Mouse (Mus musculus) layer of hippocampus, postnatal 14 days (tissue): Measurements from ENCODE around the gene Actb. TPM values are rescaled to one million over a fixed set of nuclear protein-coding genes. Genes with fewer than 3 reads are reported as not detected.
A peak's percentile ranks its signal among the peaks of the same experiment; 100 is the strongest.

Experiments used
- DNase-seq, 2 experiments: peaks; one replicate each; pipeline ENCODE4 v3.0.0; 2021 to 2022; ENCODE audit warnings: low spot score in 2 of 2, mixed read lengths in 1 of 2
- total RNA-seq, 2 experiments: library from RNA; stranded (reverse); gene quantifications; 2 replicates each; pipeline ENCODE4 v1.2.3; 2021

The Actb gene
- total RNA-seq, 2 experiments from 2014 or later = 3,650 to 3,993 TPM

- no peak for DNase-seq
Observed at GRCm38 (mm10) chr5:142923781-142924180, 17.2 kb upstream of the Actb start.

GRCm38 (mm10) chr5:142922251-142922650 lies 15.7 kb upstream of the Actb start:
- DNase-seq = no peak

- no peak for DNase-seq
Observed at GRCm38 (mm10) chr5:142921074-142921459, 14.5 kb upstream of the Actb start.

- no peak for DNase-seq
Observed at GRCm38 (mm10) chr5:142920311-142921073, 13.9 kb upstream of the Actb start.

- no peak for DNase-seq
Observed at GRCm38 (mm10) chr5:142917402-142917801, 10.8 kb upstream of the Actb start.

- DNase-seq = no peak
Observed at GRCm38 (mm10) chr5:142916593-142916992, 10.0 kb upstream of the Actb start.

GRCm38 (mm10) chr5:142915231-142915630 lies 8.7 kb upstream of the Actb start:
- no peak for DNase-seq

- DNase-seq = no peak
Observed at GRCm38 (mm10) chr5:142912739-142913138, 6.2 kb upstream of the Actb start.

- no peak for DNase-seq
Observed at GRCm38 (mm10) chr5:142912320-142912719, 5.8 kb upstream of the Actb start.

- DNase-seq = no peak
Observed at GRCm38 (mm10) chr5:142911629-142912028, 5.1 kb upstream of the Actb start.

- no peak for DNase-seq
Observed at GRCm38 (mm10) chr5:142909576-142910278, 3.2 kb upstream of the Actb start.

- DNase-seq = peak in 1 of 2 experiments; percentile 36
Observed at GRCm38 (mm10) chr5:142908941-142909575, 2.5 kb upstream of the Actb start.

GRCm38 (mm10) chr5:142907803-142908559 lies 1.4 kb upstream of the Actb start:
- DNase-seq = peak; percentile 22 to 55

GRCm38 (mm10) chr5:142907048-142907802 lies 671 bp upstream of the Actb start:
- peak; percentile 81 to 90 for DNase-seq

- peak; percentile 99 for DNase-seq
Observed at GRCm38 (mm10) chr5:142905725-142906531, 626 bp downstream of the Actb start.

GRCm38 (mm10) chr5:142905038-142905695 lies 1.4 kb downstream of the Actb start:
- DNase-seq = peak in 1 of 2 experiments; percentile 17

- peak in 1 of 2 experiments; percentile 26 for DNase-seq
Observed at GRCm38 (mm10) chr5:142904208-142905037, 2.1 kb downstream of the Actb start.
